Mouse (Mus musculus): ENCODE data around the gene Zfp277.

Gene Zfp277

DNA sequence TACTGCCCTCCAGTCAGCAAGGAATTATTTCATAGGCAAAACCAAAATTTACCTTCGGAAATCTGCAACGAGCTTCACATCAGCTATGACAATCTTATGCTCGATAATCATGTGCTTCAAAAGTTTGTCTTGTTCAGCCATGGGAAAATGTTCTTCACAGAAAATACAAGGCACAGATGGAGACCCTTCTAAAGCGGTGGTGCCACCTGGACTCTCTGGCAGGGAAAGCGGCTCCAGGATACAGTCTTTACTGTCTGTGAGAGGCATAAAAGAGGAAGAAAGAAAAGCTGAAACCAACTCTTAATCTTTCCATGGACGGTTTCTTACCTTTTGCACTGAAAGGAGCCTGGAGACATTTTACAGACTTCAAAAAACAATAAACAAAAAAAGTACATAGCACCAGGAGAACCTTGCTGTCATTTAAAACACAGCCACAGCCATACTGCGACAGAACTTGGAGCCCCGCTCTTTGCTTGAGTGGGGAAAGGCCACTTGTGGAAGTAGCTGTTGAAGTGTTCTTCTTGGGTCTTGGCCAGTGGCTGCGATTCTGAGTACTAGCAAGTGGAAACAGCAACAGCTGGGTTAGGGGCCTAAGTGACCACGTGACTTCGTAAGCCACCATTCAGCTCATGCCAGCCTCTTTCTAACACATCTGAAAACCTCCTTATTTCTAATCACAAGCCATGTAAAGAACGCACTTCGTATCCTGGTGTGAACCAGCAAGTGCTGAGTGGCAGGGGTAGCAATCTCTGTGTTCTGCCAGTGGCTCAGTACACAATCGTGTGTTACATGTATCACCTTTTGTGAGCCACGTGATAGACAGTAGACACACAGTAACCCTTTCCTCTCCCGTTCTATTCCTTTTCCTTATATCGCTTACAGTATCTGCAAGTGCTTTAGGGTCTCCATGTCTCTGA lies 66.8 kb downstream of the Zfp277 start:
- no peak for DNase-seq (ENCODE audit: low read depth, low spot score)

DNA sequence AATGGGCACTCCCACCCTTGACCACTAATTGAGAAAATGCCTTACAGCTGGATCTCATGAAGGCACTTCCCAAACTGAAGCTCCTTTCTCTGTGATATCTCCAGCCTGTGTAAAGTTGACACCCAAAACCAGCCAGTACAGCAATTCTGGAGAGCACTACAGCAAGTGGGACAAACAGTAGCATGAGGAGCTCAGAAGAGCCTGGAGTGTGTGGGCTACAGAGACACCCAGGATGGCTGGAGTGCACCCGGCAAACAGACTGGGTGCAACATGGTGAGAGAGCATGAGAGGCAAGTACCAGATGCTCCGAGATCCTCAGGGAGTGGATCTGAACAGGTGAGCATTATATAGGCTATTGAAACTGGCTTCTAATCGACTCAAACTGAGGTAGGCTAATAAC lies 93.8 kb downstream of the Zfp277 start:
- DNase-seq (ENCODE audit: low read depth, low spot score), result no peak

DNA sequence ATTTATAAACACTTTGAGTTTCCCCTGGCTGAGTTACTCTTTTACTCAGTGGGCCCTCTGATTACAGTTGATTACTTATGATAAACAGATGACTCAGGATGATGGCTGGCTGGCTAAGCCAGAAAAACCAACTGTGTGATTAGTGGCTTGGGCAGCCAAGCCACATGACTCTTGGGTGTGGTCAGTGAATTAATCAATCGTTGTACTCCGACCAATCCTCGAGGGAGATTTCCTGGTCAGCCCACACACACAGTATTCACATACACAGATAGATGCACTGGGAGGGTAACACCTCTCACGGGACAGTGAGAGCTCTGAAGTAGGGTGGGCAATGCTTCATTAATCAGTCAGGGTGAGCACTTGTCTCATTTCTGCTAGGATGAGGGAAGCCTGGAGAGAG lies 97.5 kb downstream of the Zfp277 start:
- peak; percentile 16 for DNase-seq (ENCODE audit: low read depth, low spot score)

DNA sequence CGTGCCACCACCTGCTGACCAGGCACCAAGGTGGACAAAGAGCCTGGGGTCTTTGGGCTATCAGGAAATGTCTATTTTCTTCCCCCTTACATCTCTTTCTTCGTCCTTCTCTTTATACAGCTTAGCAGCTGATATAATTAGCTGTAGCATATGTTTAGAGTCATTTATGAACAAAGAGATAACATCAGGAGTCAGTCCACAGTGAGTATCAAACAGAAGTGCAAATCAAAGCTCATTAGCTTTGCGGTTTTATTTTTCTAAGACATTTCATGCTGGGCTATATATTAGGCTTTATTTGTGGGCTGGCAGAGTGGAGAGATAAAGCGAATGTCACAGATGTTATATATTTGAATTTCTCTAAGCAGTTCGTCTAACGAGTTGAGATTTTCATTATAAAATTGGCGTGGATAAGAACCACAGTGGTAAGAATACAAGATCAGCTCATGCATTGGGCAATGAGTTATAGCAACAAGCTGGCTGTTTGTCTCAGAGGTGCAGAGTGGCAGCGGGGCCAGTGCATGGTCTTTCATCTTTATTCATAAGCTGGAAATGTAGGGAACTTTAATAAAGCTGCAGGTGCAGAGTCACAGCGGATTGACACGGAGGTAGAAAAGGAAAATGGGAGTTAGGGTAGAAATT lies 98.5 kb downstream of the Zfp277 start:
- DNase-seq (ENCODE audit: low read depth, low spot score), result no peak

DNA sequence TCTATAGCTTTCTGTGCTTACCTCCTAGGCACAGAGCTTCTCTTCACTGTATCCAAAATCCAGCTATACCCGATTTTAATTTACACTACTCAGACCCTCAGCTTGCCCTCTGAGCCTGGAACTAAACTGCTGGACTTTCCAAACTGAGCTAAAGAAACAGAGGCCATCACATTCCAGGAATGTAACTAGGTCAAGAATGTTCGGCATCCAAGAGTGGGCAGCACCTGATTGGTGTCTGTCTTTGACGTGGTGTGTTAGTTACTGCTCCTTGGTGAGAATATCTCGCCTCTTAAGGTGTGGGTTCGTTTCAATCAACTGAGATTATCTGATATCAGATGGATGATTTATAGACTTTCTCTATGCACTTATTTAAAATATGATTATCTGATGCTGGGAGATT lies 104.3 kb downstream of the Zfp277 start:
- DNase-seq (ENCODE audit: low read depth, low spot score), result no peak

DNA sequence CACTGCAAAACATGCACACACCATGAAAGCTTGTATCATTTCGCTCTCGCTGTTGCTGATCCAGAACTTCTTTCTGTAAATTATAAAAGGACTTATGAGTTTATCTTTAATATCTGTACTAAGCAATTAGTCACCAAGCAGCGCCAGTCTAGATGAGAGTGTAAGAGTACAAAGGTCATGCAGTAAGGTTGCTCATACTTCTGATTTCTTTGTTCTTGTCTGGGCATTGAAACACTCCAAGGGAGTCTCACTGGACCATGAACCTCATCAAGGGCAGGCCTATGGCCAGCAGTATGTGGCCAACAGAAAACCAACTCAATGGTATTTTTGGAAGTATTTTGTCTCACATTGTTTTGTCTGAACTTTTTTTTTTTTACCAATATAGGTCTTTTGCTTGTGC lies 110.4 kb downstream of the Zfp277 start:
- DNase-seq (ENCODE audit: low read depth, low spot score), result no peak

DNA sequence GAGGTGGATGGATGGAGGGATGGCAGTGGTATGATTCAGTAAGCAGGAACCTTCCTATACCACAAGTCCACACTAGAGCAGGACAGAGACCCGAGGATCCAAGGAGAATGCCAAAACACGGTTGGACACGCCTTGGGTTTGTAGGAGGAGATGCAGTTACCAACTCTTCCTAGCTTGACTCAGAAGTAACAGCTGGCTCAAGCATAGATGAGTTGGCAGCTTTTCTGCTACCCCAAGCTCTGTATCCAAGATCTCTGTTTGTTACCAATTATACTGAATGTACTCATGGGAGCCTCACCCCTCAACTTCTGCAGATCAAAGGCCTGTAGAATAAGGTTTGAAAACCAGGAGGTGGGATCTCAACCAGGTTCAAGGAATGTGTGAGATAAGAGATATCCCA lies 114.2 kb downstream of the Zfp277 start:
- DNase-seq (ENCODE audit: low read depth, low spot score), result no peak

DNA sequence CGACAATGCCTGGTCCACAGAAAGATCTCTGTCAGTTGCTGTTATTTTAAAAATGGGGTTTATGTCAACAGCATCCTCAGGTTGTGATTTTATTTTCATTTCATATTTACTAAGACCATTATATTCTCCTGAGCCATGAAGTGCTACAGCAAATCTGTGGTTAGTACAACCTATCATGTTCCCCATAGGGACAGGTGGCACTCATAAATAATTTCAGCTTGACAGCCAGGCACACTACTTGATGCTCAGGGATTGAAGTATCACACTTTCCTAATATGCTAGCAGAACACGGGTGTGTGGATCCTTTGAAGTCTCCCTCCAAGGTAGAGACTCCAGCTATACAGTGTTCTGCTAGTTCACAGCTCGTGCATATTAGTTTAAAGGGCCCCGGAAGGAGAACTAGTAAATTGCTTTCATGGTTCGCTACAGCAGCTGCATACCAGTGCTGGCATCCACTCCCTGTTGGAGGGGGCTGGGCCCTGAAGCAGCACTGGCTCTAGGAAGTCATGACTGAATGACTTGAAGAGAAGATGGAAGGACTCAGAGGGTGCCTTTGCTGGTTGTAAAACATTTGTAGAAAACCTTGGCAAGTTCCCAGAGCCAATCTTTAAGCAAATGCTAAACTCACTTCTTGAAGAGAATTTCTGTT lies 118.6 kb downstream of the Zfp277 start:
- peak; percentile 75 for DNase-seq (ENCODE audit: low read depth, low spot score)

DNA sequence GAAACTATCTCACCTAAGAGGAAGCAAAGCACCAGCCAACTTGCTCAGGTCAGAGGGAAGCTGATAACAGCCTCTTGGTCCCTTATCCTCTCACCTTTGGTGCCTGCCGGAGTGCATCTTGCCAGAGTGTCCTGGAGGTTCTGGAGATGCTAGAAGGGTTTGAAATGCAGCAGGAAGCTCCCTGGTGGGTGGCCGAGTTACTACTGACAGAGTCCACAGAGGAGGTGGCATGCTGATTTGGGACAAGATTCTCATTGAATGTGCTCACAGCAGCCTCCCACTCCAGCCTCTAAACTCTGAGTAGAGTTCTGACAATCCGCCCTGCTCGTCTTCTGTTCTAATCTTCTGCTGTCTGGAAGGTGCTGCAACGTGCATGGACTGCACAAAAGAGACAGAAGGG lies 120.1 kb downstream of the Zfp277 start:
- no peak for DNase-seq (ENCODE audit: low read depth, low spot score)

DNA sequence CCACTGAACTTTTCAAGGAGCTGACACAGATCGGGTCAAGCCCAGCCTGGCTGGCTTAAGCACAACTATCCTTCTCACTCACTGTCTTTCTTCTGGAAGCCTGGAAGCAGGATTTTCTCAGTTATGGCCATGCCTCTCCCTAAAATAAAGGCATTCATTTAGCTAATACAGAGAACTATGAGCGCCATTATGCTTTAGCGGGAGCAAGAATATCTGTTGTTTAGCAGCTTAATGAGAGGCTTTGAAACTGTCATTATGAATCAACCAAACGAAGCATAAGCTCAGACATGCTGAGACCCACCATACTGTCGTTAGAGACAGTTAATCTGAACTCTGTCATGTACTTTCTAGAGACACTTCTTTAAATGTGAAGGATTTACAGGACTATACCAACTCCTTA lies 120.9 kb downstream of the Zfp277 start:
- no peak for DNase-seq (ENCODE audit: low read depth, low spot score)

DNA sequence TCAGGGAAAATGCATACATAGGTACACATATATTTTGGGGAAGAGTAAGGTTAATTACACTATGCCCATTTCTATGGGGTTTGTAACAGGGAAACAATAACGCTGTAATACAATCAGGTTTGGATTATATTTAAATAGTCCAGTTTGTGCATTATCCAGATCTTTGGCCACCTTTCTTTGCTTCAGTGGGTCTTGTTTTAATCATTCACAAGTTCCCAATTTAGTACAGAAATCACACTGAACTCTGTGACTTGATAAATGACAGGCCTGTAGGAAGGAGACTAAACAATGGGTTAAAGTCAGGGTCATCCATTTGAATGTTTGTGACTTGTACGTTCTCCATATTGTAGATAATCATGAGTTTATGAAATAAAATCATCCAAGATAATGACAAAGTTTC lies 130.6 kb downstream of the Zfp277 start:
- DNase-seq (ENCODE audit: low read depth, low spot score), result no peak

DNA sequence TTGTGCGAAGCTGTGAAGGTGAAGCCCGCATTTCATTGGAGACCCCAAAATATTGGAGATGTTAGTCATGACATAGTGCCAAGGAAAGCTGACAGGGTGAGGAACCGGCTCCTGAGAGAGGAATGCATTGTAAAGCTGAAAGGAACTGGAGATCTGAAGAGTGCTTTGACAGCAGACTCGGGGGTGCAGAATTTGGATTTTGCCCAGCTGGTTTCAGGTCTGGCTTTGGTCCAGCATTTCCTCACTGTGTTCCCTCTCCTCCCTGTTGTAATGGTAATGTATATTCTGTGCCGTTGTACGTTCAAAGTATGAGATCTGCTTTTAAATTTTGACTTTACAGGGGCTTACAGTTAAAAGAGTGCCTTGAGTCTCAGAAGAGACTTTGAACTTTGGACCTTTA lies 141.7 kb downstream of the Zfp277 start:
- DNase-seq (ENCODE audit: low read depth, low spot score), result no peak

DNA sequence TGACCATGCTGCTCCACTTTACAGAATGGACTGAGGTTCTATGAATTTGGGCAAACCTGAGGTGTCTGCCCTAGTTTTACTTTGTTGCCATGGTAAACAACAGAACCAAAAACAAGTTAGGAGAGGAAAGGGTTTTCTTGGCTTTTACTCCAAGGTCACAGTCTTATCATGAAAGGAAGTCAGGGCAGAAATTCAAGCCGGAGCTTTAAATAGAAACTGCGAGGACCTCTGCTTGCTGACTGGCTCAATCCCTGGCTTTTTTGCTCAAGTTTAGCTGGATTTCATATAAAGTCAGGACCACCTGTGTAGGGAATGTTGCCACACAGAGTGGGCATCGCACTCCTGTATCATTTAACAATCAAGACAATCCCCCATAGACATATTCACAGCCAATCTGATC lies 147.1 kb downstream of the Zfp277 start:
- no peak for DNase-seq (ENCODE audit: low read depth, low spot score)

DNA sequence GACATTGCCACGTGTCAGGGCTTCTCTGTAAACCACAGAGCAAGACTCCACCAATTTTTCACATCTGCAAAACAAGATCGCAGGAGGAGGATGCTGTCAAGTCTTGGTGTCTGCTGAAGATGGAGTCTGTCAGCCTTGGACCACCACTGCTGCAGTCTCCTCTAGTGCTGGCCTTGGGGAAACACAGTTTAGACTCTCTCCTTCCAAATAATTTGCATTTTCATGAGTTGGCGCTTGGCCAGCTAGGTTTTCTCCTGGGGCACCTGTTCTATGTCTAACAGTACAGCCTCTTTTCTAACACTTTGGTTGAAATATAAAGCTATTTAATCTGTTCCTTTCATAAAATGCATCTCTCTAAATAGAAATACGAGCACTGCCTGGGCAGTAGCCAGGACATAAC lies 159.2 kb downstream of the Zfp277 start:
- no peak for DNase-seq (ENCODE audit: low read depth, low spot score)

DNA sequence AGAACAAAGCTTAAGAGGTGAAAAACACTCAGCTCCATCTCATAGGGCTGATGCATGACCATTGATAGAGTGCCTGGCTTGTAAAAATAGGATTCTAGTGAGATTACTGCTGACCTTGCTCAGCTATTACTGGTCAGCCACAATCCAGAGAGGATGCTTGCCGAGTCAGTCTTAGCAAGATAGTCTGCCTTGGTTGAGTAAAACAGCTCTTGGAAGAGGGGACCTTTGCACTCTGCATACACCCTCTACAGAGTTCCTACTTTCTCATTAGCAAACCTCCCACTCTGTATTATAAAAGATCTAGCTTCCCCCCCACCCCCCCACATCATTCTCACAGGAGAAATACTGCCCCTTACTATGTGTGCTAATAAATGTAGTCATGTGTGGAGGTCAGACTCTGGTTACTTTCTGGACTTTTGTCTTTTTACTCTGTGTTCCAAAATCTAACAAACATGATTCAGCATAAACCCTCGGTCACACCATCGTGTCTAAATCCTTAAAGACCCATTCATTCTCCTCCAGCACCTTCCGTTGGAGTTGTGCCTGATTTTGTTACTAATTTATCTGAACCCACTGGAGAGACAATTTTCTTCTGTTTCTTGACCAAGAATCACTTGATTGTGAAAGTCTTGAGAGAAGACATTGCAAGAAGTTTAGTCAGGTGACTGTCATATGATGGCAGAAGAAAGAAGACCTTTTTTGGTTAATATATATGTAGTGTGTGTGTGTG lies 164.9 kb downstream of the Zfp277 start:
- no peak for DNase-seq (ENCODE audit: low read depth, low spot score)

DNA sequence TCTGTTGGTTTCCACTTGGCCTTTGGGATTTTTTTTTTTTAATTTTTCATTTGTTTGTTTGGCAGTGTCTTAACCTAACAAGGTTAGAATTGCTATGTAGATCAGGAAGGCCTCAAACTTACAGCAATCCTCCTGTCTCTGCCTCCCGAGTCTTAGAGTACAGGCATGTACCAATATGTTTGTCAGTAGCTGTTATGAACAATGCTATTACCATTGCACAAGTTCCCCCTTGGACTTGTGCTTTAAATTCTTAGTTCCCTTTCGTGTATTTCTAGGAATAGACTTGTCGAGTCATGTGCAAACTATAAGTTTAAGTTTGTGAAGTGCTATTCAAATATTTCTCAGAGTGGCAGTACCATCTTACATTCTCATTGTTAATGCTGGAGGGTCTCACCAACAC lies 168.1 kb downstream of the Zfp277 start:
- DNase-seq (ENCODE audit: low read depth, low spot score), result no peak

DNA sequence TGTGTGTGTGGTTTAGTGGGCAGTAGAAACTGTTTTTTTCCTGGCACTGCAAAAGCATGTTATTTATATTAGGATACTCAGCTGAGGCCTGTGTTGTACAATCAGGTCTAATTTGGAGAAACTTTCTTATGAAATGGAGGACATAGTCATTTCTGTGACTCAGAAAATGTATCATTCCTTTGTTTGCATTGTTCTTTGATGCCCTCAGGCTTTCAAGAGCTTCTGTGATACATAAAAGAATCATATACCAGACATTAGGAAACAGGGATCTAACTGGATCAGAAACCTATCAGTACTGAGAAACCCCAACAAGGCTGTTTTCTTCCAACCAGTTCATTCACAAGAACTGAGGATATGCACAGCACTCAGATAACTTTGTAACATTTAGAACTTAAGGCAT lies 170.8 kb downstream of the Zfp277 start:
- DNase-seq (ENCODE audit: low read depth, low spot score), result no peak

DNA sequence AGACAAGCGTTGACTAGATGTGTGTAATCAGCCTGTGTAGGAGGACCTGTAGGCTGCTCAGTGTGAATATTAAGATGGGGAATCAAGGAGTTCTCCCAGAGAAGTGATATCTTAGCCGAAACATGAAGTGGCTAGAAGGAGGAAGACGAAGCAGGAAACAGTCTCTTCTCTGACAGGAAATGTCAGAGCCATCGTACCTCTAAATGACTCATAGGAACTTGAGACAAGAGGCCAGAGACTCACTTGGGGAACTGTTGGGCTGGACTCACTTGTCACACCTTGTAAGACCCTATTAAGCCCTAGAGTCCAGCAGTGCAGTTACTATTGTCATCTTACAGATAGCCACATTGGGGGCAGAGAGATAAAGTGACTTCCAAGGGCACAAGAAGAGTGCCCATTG lies 172.4 kb downstream of the Zfp277 start:
- DNase-seq (ENCODE audit: low read depth, low spot score), result no peak

DNA sequence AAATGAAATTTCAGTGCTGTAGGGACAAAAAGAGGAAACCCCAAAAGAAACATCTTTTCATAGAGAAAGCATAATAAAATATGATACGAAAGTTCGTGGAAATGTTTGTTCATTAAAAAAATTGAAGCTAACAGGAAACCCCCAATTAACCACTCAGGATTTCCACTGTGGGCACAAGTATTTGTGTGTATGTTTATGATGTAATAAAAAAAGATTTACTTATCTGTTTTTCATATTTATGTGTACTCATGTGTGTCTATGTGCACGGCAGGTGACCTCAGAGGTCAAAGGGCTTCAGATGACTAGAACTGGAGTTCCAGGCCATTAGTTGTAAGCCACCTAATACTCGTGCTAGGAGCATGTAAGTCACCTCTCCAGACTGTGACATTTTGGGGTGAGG lies 173.0 kb downstream of the Zfp277 start:
- DNase-seq (ENCODE audit: low read depth, low spot score), result no peak

DNA sequence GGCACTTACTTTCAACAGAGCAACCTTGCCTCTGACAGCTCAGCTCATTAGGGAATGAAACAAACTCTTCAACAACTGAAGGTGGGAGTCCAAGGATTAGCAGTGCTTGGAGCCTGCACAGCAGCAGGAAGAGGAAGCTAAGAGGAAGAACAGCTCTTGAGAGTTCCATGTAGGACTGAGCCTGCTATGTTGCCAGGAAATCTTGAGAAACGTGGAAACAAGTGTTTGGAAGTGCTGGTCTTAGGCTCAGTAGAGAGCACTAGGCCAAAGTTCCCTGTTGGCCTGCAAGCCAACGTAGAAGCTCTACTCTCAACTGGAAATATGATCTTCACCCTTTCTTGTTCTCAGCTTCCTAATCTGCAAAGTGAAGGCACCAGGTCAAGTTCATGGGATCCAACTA lies 177.4 kb downstream of the Zfp277 start:
- no peak for DNase-seq (ENCODE audit: low read depth, low spot score)
